Mouse (Mus musculus) CD4-positive helper T cell, adult 2 months (primary cell): ENCODE data around the gene 6430628N08Rik.

Source experiments
- DNase-seq: peaks from one replicate; pipeline ENCODE4 v3.0.0-alpha.2; 2012; ENCODE audit warnings: low read depth, missing footprints, low spot score

The 6430628N08Rik gene

DNA sequence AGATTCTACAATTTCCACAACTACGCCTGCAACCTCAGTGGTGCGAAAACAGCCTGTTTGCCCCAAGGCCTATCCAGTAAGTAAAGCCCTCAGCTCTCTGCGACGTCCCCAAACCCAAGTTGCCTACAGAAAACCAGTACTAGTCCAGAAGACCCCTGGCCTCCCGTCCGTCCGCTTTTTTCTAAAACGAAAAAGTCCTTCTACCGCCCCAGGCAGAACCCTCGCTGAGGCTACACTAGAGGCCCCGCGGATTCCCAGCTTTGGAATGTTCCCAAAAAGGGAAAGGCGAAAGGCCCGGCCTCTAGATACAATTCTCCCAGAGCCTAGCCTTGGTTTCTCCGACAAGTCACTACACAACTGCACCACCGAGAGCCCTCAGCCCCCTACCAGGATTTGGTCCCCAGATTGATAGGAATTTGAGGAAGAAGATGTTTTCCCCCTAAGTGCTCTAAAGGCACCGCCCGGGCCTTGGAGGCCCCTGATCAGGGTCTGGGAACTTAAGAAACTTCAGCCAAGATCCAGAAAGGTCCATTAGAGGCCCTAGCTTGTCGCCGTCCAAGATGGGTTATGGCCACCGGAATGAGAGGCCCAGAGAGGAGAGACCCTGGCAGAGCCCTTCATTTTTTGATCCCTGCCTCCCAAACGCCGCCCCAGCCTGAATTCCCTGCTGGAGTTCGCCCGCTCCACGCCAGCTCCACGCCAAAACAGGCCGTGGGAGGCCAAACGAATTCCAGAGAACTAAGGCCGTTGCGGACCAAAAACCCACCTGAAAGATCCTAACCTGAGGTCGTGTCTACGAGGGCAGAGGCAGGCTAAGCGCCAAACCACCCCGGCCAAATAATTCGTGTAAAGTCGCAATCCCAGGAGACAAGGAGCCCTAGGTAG is 48.1 kb downstream of the 6430628N08Rik start:
- DNase-seq: no peak

GRCm38 (mm10) chr4:115939295-115940102 is 49.0 kb downstream of the 6430628N08Rik start, which contains the start of gene Dmbx1:
TSS of gene Dmbx1 (minus strand) at chr4:115939926.
- no peak for DNase-seq

DNA sequence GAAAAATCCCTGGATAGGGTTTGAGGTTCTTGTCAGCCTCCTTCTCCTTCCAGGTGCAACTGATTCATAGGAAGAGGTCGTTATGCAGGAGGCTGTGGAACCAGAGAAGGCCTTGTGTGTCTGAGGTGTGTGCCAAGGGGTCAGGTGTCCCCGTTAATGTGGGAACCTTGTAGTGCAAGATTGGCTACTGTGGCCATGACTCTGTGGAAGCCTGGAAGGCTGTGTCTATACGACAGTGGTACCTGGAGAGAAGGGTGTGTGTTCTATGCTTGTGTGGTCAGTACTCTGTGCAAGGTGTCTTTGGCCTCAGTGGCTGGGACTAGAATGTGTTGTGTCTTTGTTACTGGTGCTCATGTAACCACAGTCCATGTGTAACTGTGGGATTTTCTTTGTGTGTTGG is 50.2 kb downstream of the 6430628N08Rik start:
- DNase-seq: no peak

GRCm38 (mm10) chr4:115941242-115941820 is 50.9 kb downstream of the 6430628N08Rik start:
- no peak for DNase-seq

DNA sequence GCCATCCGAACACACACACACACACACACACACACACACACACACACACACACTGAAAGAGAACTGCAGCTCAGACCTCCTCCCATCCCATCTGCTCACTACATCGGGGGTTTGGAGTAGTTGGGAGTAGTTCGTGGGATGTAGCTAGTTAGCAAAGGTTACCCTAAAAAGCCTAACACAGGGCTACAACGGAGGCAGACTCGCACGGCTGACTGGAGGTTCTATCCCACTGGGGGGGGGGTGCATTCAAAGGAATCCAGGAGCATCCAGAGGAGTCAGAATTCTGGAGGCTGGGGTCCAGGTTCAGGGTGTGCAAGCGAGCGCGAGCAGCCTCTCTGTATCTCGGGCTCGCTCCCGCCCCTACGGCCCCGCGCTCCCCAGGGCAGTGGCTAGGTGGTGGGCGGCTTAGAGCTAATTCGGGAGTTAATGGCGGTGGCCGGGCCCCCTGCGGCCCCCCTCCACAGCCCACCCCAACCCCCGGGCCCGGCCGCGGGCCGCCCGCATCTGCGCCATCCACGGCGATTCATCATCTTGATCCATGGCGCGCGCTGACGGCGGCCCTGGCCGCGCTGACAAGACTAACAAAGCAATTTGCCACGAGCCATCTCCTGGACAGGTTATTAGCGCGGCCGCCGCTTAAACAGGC is 53.3 kb downstream of the 6430628N08Rik start:
- DNase-seq: no peak
